Mouse (Mus musculus) B cell, adult 62 days (primary cell): Measurements from ENCODE around the gene Srms. TPM values are rescaled to one million over a fixed set of nuclear protein-coding genes. Genes with fewer than 3 reads are reported as not detected.

Source experiments
- total RNA-seq: library from RNA; stranded (reverse); gene quantifications from 4 replicates; pipeline ENCODE4 v1.2.4, GENCODE M21; 2023

Gene Srms
- total RNA-seq = 3.1 to 5.0 TPM (median 4.4 TPM) in 4 replicates

GRCm38 (mm10) chr2:181213021-181213445 lies at the start of gene Srms:
Gene Srms (minus strand): TSS chr2:181213185.

GRCm38 (mm10) chr2:181241602-181242313 lies 28.8 kb upstream of the Srms start, which contains the start of gene Helz2:
Gene Helz2 (minus strand): TSS chr2:181242027.

DNA sequence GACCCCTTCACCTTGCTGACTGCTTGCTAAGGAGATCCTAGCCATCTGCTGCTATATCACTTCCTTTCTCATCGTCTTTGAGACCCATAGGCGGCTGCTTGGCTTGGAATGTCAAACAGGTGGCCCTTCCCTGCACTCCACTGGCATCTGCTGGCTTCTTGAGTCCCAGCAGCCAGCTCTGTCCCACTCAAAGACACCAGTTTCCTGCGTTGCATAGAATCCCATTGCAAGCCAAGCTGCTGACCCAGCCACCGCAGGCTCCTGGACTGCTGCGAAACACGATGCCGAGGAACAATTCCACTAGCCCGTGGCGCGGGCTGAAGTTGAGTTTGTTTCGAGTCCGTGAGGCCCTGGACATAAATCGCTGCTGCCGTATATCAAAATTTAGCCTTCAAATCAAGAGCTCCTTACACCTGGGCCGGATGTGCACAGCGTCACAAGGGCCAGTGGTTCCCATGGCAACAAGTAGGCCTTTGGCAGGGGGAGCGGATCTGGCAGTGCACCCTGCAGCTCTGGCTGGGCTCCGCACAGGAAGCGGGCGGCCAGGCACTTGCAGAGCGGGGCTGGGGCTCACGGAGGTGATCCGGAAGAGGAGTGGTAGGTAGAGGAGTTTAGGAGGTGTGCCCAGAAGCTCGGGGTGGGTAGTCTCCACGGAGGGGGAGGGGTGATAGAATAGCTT lies 6.7 kb upstream of the Srms start, which contains the start of gene Fndc11:
Gene Fndc11 (plus strand): TSS at position 476 of the 679 bp plus-strand sequence.

DNA sequence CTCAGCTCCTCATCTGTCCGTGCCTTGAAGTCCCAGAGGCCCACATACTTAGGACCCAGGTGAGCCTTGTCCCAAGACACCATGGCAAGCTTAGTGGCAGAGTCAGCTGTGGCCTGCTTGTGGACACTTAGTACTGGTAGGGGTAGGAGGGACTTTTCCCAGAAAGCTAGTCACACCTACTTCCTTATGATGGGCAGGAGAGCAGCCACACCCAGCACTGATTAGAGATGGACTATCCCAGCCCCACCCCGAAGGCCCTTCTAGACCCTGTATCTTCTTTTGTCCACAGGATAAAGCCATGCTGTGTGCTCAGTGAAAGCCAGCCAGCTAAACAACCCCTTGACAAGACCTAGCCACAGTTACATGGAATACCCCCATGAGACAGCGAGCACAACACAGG lies 10.6 kb downstream of the Srms start, which contains the start of gene Ptk6:
Gene Ptk6 (minus strand): TSS at position 368 of the 400 bp plus-strand sequence.

GRCm38 (mm10) chr2:181187121-181188000 lies 25.6 kb downstream of the Srms start, which contains the start of gene Ppdpf:
Gene Ppdpf (plus strand): TSS chr2:181187247.

GRCm38 (mm10) chr2:181156248-181157121 lies 56.5 kb downstream of the Srms start, which contains the start of gene Eef1a2:
Gene Eef1a2 (minus strand): TSS chr2:181157014.

Other genes with a start within 250 kb of the Srms start
- 69.0 to 94.6 TPM (median 78.9 TPM) in 4 replicates for gene Arfgap1, start 246.0 kb downstream of the Srms start, total RNA-seq
- gene Col20a1, start 226.7 kb downstream of the Srms start, total RNA-seq = 1.8 to 3.8 TPM (median 3.3 TPM) in 4 replicates
- gene Chrna4, start 169.6 kb downstream of the Srms start, total RNA-seq = not detected in 4 replicates
- gene Kcnq2, start 77.9 kb downstream of the Srms start, total RNA-seq = not detected in 4 replicates
- not detected in 4 replicates for gene Eef1a2, start 56.2 kb downstream of the Srms start, total RNA-seq
- gene Ppdpf, start 25.9 kb downstream of the Srms start, total RNA-seq = 162 to 180 TPM (median 170 TPM) in 4 replicates
- gene Ptk6, start 10.4 kb downstream of the Srms start, total RNA-seq = 0.21 to 0.72 TPM (median 0.36 TPM) in 4 replicates
- gene Fndc11, start 6.8 kb upstream of the Srms start, total RNA-seq = 0.49 to 1.2 TPM (median 0.50 TPM) in 3 of 4 replicates, not detected in the other
- 342 to 369 TPM (median 351 TPM) in 4 replicates for gene Helz2, start 28.8 kb upstream of the Srms start, total RNA-seq
- 53.9 to 59.9 TPM (median 57.6 TPM) in 4 replicates for gene Gmeb2, start 74.8 kb upstream of the Srms start, total RNA-seq
- not detected in 4 replicates for gene Stmn3, start 101.3 kb upstream of the Srms start, total RNA-seq
- 117 to 125 TPM (median 117 TPM) in 4 replicates for gene Rtel1, start 106.6 kb upstream of the Srms start, total RNA-seq
- 69.0 to 80.3 TPM (median 72.6 TPM) in 4 replicates for gene Zgpat, start 151.7 kb upstream of the Srms start, total RNA-seq
- gene Arfrp1, start 152.2 kb upstream of the Srms start, total RNA-seq = 80.6 to 90.5 TPM (median 89.1 TPM) in 4 replicates
- gene Lime1, start 166.9 kb upstream of the Srms start, total RNA-seq = 51.3 to 57.5 TPM (median 54.5 TPM) in 4 replicates
- gene Zbtb46, start 246.2 kb upstream of the Srms start, total RNA-seq = 0.78 to 2.7 TPM (median 0.97 TPM) in 4 replicates